Mouse (Mus musculus) stomach, adult 2 months (tissue): ENCODE measurements around the gene Mepce. TPM values are rescaled to one million over a fixed set of nuclear protein-coding genes. Genes with fewer than 3 reads are reported as not detected.

ENCODE experiments used
- polyA plus RNA-seq: library from polyadenylated mRNA; depleted of rRNA; stranded (reverse); fragments of >200 nt; gene quantifications from 2 replicates; pipeline ENCODE4 v1.2.3, GENCODE M21; 2012; rRNA removed

Gene Mepce
- 9.1 and 12.3 TPM in 2 replicates for polyA plus RNA-seq

DNA sequence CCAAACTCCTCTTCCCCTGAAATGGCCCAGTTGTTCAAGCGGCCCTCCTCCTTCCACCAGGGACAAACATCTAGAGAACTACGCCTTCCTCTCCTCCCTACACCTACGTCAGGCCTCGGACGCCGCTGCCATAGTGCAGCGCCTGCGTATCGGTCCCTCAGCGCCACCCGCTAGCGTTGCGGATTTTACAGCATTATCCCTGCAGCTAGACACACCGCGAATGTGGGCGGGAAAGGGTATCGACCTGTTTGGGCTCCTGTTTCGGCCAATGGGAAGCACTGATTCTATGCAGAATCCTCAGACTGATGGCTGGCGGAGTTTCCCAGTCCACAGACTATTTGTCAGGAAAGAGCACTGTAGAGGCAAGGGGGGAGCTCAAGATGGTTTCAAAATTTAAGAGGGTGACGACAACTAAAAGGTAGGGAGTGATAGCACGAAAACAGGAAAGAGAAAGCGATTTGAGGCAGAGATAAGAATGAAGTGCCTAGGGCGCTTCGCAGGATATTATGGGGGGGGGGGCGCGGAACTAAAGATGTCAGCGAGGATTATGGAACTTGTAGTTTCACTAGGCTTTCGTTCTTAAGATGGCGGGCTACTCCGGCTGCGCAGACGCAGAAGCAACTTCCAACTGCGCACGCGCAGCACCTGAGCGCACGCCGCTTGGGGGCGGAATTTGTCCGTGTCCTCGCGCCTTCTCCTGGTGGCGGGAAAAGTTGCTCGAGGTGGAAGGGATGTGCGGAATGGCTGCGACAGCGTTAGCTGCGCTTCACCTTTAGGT lies at the start of gene Mepce, which contains the start of gene Zcwpw1:
Gene Mepce (minus strand): TSS at position 505 of the 778 bp plus-strand sequence.
Gene Zcwpw1 (plus strand): TSS at position 648 of the 778 bp plus-strand sequence.

DNA sequence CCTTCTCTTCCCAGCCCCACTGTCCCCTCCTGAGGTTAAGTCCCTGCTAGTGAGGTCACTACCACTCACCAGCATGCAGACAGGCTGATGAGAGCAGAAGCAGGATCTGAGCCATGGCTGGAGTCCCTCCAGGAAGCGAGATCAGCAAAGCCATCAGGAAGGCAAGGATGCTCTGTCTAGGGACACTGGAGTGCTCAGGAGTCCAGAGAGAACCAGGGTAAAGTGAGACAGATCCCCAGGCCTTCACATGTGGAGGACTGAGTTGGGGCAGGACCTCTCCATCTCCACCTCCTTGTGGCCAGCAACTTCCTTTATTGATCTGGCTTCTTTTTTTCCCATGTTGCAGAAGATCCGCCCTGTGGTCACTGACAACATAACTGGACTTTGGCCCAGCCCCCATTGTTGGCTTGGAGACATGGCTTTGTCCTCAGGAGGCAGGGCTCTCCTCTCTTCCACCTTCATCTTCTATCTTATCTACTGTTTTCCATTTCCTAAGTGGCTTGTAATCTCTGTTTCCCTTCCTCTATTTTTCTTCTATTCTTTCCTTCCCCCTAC lies 48.6 kb upstream of the Mepce start, which contains the start of gene Pilra:
Gene Pilra (minus strand): TSS at position 316 of the 555 bp plus-strand sequence.

DNA sequence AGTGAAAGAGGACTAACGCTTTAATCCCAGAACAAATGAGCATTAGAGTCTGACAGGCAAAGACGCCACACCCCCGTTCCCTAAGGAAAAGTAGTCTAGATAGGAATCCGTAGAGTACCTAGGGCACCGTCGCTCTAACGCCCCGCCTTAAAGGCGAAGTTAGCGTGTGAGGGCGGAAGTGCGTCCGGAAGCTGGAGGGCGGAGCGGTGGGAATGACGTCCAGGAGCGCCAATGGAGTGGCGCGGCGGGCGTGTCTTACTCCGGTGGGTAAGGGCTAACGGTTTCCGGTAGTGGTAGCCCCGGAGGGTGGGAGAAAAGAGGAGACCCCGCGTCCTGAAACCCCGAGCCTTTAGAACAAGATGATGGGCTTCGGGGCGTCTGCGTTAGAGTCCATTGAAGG lies 8.8 kb downstream of the Mepce start, which contains the start of gene Ppp1r35:
Gene Ppp1r35 (plus strand): TSS at position 215 of the 400 bp plus-strand sequence.

DNA sequence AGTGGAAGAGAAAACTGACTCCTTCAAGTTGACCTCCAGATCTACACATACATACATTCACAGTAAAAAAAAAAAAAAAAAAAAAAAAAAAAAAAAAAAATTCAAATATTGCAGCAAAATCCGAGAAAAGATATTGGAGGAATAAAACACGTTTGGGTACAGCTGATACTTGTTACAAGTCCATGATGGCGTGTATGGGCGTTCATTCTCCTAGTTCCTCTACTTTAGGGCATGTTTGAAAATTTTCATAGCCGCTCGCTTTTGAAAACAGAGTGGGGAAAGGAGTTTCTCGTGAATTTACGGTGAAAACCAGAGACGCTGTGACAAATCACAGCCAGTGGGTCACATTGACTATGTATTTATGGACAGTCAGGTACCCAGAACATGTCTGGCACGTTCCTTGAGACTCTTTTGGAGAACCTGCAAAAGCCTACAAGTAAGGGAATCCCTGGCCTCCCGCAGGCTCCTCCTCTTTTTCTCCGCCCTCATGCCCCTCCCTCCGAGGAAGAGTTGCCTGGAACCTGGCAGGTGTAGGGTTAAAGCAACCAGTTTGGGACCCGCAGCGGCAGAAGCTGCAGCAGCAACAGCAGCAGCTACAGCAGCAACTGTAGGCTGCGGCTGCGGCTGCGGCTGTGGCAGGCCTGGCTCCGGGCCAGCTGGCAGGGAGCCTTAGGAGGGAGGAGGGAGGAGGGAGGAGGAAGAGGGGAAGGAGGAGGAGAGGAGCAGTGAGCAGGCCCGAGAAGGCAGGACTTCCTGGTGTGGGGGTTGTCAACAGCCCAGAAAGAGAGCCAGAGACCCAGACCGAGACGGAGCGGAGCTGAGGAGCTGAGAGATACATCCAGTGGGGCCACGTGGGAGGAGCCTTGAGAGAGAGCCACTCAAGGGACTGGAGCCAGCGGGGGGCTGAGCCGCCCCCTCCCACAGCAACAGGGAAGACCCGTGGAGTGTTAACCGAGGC lies 42.0 kb downstream of the Mepce start, which contains the start of gene Tsc22d4:
Gene Tsc22d4 (plus strand): TSS at position 517 of the 958 bp plus-strand sequence.

DNA sequence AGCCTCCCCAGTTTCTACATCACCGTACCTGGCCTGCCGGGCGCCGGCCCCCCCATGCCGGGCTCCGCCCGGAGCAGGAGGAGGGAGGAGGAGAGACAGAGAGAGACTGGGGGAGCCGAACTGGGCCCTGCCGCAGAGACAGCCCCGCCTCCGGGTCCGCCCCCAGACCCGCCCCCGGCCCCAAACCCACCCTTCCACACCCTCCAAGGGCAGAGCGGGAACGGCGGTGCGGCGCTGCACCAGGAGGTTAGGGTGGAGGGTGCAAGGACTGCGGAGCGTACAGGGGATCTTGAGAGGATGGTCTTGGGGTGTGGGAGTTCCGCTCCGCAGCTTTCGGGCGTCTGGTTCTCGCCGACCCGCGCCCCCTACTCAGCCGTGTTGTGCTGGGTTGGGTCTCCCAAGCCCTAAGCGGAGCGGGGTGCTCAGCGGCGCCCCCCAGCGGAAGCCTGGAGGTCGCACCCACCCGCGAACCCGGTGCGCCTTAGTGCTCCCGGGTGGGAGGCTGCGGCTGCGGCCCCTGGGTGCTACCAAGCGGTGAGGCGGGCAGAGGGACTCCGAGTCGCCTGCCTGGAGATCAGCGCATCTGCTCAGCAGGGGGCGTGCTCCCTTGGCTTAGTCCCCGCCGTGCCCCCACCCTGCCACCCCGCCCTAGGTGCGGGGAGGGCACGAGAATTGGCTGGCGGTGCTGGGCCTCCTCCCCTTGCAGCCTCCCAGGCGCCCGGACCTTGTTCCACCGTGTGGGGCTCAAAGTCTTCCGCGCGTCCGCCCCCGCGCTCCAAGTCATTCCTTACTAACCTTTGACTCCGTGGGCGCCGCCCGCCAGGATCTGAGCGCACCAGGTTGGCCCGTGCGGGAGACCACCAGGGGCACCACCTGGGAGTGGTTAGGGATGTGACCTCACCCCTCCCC lies 46.2 kb downstream of the Mepce start, which contains the start of gene Nyap1:
Gene Nyap1 (minus strand): TSS at position 585 of the 909 bp plus-strand sequence.

Other genes with a start within 250 kb of the Mepce start
- gene Actl6b, start 234.1 kb downstream of the Mepce start, polyA plus RNA-seq = 0.78 and 1.4 TPM in 2 replicates
- gene Tfr2, start 217.8 kb downstream of the Mepce start, polyA plus RNA-seq = 0.61 and 0.76 TPM in 2 replicates
- 93.4 and 111 TPM in 2 replicates for gene Mospd3, start 186.6 kb downstream of the Mepce start, polyA plus RNA-seq
- gene Pcolce, start 173.9 kb downstream of the Mepce start, polyA plus RNA-seq = 82.5 and 87.8 TPM in 2 replicates
- 0.65 and 0.66 TPM in 2 replicates for gene Fbxo24, start 158.7 kb downstream of the Mepce start, polyA plus RNA-seq
- gene Lrch4, start 158.5 kb downstream of the Mepce start, polyA plus RNA-seq = 19.9 and 26.0 TPM in 2 replicates
- 13.3 and 15.3 TPM in 2 replicates for gene Gm20605, start 158.5 kb downstream of the Mepce start, polyA plus RNA-seq
- gene Sap25, start 146.3 kb downstream of the Mepce start, polyA plus RNA-seq = 68.8 and 109 TPM in 2 replicates
- 0.51 and 0.54 TPM in 2 replicates for gene Irs3, start 141.9 kb downstream of the Mepce start, polyA plus RNA-seq
- gene Agfg2, start 102.9 kb downstream of the Mepce start, polyA plus RNA-seq = 10.0 and 11.3 TPM in 2 replicates
- gene Nyap1, start 46.0 kb downstream of the Mepce start, polyA plus RNA-seq = 3.5 and 5.9 TPM in 2 replicates
- gene Tsc22d4, start 41.9 kb downstream of the Mepce start, polyA plus RNA-seq = 77.2 and 105 TPM in 2 replicates
- gene Ppp1r35, start 8.8 kb downstream of the Mepce start, polyA plus RNA-seq = 33.3 and 51.9 TPM in 2 replicates
- 0.03 and 0.16 TPM in 2 replicates for gene Zcwpw1, start 143 bp upstream of the Mepce start, polyA plus RNA-seq
- 0.38 and 1.1 TPM in 2 replicates for gene Pilra, start 48.6 kb upstream of the Mepce start, polyA plus RNA-seq
- gene Pilrb1, start 70.5 kb upstream of the Mepce start, polyA plus RNA-seq = 1.5 and 2.7 TPM in 2 replicates
- 0.54 and 1.1 TPM in 2 replicates for gene Pilrb2, start 84.2 kb upstream of the Mepce start, polyA plus RNA-seq
- 0.75 and 0.96 TPM in 2 replicates for gene Cyp3a13, start 134.0 kb upstream of the Mepce start, polyA plus RNA-seq
- 0.04 and 0.17 TPM in 2 replicates for gene Gjc3, start 175.4 kb upstream of the Mepce start, polyA plus RNA-seq
- gene Azgp1, start 193.9 kb upstream of the Mepce start, polyA plus RNA-seq = 0.29 and 0.66 TPM in 2 replicates
- not detected in 2 replicates for gene Smok3a, start 233.6 kb upstream of the Mepce start, polyA plus RNA-seq
- not detected in 2 replicates for gene Smok3b, start 233.8 kb upstream of the Mepce start, polyA plus RNA-seq